Mouse (Mus musculus): ENCODE data around the gene Elfn1. TPM values are rescaled to one million over a fixed set of nuclear protein-coding genes. Genes with fewer than 3 reads are reported as not detected.

Elfn1 gene
- polyA plus RNA-seq, 1 experiment from 2014 or later, result 0.32 TPM

DNA sequence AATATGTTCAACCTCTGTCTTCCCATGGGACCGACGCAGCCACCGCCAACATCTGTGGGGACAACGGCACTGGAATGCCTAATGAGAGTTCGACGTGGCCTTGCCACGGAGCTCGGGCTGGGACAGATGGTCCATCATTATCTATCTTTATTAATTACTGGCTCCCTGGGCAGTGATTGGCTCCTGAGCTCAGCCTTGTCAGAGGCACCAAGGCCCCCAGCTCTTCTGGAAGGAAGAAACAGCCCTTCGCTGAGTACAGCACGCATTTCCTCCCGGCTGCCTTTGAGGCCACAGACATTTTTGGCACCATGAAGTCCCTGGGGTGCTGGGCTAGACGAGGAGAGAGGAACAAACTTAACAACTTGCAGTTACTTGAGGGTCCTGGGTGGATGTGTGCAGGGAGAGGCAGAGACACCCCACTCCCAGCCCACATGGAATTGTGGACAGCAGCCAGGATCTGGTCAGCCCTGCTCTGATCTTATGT is 13.7 kb upstream of the Elfn1 start:
- no peak for DNase-seq (ENCODE audit: extremely low spot score, low spot score)
- WGBS, result 87% methylated on average over 12 of the region's 12 CpGs
- Histone ChIP-seq H3K36me3 (replicated peaks) (no peaks in the 10 kb centered on the region), H3K9me3 (no peaks in the 10 kb centered on the region; the same call in 1 of the 2 replicates), H3K4me3 (no peak overlapping the region), H3K4me1 (peaks cover 48% of the 10 kb centered on the region), H3K27me3 (ENCODE audit: poor library complexity, severe bottlenecking) (peaks cover 12% of the 10 kb centered on the region), H3K27ac (peak overlapping the region; percentile 83)

GRCm38 (mm10) chr5:139899044-139899443 is 8.7 kb upstream of the Elfn1 start:
- WGBS, result 58% methylated on average over 7 of the region's 7 CpGs
- Histone ChIP-seq H3K27me3 (ENCODE audit: poor library complexity, severe bottlenecking) (peaks cover 13% of the 10 kb centered on the region), H3K4me1 (peaks cover 11% of the 10 kb centered on the region; the same call in 1 of the 2 replicates), H3K36me3 (replicated peaks) (no peaks in the 10 kb centered on the region), H3K27ac (no peak overlapping the region), H3K9me3 (no peaks in the 10 kb centered on the region), H3K4me3 (no peak overlapping the region)
- no peak for DNase-seq (ENCODE audit: extremely low spot score, low spot score)

DNA sequence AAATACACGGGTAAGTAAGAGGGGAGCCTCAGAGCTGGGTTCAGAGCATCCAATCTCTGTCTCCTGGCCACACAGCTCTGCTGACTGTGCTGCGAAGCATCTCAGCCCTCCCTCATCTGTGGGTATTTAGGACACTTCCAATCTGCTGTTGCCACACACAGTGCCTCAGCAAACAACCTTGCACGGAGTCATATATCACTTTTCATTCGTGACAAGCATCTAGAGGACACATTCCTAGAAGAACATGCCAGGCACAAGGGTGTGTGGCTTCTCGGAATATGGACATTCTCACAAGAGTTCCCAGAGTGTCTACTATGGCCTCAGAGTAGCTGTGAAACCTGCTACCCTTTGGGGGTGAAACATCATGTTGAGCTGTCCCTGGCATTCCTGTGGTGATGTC is 2.6 kb upstream of the Elfn1 start:
- WGBS, result 81% methylated on average over 5 of the region's 5 CpGs
- H3K27me3 ChIP-seq (ENCODE audit: poor library complexity, severe bottlenecking), result peaks cover 63% of the 10 kb centered on the region

DNA sequence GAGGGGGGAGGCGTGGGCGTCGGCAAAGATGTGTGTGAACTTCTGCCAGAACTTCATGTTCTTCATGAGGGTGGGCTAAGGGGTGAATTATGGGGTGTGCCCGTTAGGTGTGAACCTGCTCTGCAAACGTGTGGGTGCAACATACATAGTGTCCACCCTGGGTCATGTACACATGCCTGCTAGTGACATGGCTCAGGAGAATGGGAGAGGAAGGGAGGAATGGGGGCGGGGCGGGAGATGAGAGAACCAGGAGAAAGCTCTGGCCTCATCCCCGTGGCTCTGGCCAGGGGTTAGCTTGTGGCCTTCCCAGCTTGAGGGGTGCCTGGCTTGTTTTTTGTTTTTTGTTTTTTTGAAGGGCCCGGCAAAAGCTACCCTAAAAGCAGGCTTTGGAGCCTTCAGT is 1.2 kb upstream of the Elfn1 start:
- no peak overlapping the region for H3K27ac ChIP-seq
- no peaks in the 10 kb centered on the region for H3K36me3 ChIP-seq (replicated peaks)
- DNase-seq (ENCODE audit: extremely low spot score, low spot score), result no peak
- H3K27me3 ChIP-seq (ENCODE audit: poor library complexity, severe bottlenecking), result peaks cover 72% of the 10 kb centered on the region
- H3K9me3 ChIP-seq, result no peaks in the 10 kb centered on the region
- no peak overlapping the region for H3K4me3 ChIP-seq
- WGBS, result 37% methylated on average over 9 of the region's 9 CpGs
- peaks cover 51% of the 10 kb centered on the region for H3K4me1 ChIP-seq

More for the DNA sequence above, 2.6 kb upstream of the Elfn1 start:
- H3K4me3 ChIP-seq, result no peak overlapping the region
- H3K4me1 ChIP-seq, result peaks cover 37% of the 10 kb centered on the region
- no peaks in the 10 kb centered on the region for H3K9me3 ChIP-seq
- H3K36me3 ChIP-seq (replicated peaks), result no peaks in the 10 kb centered on the region
- no peak for DNase-seq (ENCODE audit: extremely low spot score, low spot score)
- no peak overlapping the region for H3K27ac ChIP-seq

DNA sequence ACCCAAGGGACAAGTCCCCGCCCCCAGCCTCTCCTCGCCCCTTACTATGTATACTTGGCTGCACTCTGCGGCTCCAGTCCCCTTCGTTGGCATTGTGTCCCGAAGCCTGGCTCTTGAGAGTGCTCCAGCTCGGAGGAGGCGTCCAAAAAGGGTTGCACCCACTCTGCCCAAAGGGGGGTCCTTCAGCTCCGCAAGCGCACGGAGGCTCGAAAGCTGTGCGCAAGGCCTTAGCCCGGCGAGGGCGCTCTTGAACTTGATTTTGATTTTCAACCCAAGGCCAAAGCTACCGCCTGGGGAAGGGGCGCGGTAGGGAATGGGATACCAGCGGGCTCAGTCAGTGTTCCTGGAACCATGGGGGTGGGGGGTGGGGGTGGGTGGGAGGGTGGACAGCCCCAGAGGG is 502 bp upstream of the Elfn1 start:
- 2% methylated on average over 19 of the region's 19 CpGs for WGBS
- peaks cover 58% of the 10 kb centered on the region for H3K4me1 ChIP-seq
- no peak overlapping the region for H3K27ac ChIP-seq
- no peaks in the 10 kb centered on the region for H3K9me3 ChIP-seq
- peaks cover 80% of the 10 kb centered on the region for H3K27me3 ChIP-seq (ENCODE audit: poor library complexity, severe bottlenecking)
- H3K4me3 ChIP-seq, result peak overlapping the region; percentile 75
- DNase-seq (ENCODE audit: extremely low spot score, low spot score), result peak; percentile 69
- H3K36me3 ChIP-seq (replicated peaks), result no peaks in the 10 kb centered on the region

DNA sequence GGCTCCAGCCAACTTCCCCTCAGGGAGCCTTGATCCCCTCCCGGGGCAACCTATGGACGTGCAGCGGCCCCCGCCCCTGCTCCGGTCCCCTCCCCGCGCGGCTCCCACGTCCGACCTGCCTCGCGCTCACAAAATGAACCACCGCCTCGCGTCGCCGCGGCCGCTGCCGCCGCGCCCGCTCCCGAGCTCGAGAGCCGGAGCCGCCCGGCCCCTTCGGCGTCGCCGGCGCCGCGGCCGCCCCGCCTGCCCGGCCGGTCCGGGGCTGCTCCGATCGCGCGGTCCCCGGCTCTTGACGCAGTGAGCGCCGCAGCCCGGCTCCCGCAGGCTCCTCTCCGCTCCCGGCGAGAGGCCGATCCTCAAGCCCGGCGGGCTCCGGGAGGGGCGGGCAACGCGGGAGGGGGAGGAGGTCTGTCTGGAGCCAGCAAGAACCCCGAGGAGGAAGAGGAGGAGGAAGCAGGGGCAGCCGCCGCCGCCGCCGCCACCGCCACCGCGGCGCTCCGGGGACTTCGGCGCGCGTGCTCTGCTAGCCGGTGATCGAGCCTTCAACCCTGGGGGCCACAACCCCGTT is 584 bp downstream of the Elfn1 start:
- DNase-seq (ENCODE audit: extremely low spot score, low spot score), result peak; percentile 51
- Histone ChIP-seq H3K4me1 (peaks cover 69% of the 10 kb centered on the region), H3K4me3 (peak overlapping the region; percentile 75), H3K27me3 (ENCODE audit: poor library complexity, severe bottlenecking) (peaks cover 91% of the 10 kb centered on the region), H3K27ac (peak overlapping the region; percentile 72), H3K9me3 (no peaks in the 10 kb centered on the region), H3K36me3 (replicated peaks) (no peaks in the 10 kb centered on the region)
- under 1% methylated on average over 69 of the region's 78 CpGs for WGBS

DNA sequence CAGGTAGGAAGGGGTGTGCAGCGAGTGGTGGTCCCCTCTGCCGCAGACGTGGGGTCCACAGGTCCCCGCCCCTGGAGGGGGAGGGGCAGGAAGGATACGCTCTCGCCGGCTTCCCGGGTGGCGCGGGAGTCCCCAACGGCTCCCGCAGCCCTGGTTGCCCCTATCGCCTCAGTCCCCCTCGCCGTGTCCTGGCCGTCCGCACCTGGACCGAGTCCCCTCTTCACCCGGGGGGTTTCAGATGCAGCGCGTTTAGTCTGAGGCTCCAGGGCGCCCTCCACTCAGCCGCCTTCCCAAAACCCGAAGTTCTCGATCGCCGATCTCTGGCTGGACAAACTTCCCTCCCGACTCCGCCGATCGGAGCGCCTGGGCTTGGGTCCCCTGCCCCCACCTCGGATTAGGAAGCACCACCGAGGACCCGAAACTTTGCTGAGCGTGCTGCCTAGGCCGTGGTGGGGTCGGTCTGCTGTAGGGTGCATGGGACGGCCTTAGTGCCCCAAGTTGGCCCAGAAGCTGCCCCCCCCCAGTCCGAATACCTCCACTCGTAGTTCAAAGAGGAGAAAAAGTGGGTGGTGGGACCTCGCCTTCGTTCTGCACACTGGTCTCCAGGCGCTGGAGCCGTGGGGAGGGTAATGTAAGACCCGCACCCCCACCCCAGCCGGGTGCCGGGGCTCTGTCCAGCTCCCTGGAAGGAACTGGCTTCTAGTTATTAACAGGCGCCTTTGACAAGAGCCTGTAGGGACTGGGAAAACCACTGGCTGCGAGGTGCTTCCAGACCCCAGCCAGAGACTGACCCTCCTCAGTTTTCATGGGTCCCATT is 1.3 kb downstream of the Elfn1 start:
- Histone ChIP-seq H3K4me1 (peaks cover 72% of the 10 kb centered on the region), H3K36me3 (replicated peaks) (no peaks in the 10 kb centered on the region), H3K27me3 (ENCODE audit: poor library complexity, severe bottlenecking) (peaks cover 98% of the 10 kb centered on the region), H3K9me3 (no peaks in the 10 kb centered on the region), H3K27ac (peak overlapping the region; percentile 72), H3K4me3 (peak overlapping the region; percentile 75)
- WGBS, result under 1% methylated on average over 49 of the region's 50 CpGs
- peak; percentile 59 for DNase-seq (ENCODE audit: extremely low spot score, low spot score)

DNA sequence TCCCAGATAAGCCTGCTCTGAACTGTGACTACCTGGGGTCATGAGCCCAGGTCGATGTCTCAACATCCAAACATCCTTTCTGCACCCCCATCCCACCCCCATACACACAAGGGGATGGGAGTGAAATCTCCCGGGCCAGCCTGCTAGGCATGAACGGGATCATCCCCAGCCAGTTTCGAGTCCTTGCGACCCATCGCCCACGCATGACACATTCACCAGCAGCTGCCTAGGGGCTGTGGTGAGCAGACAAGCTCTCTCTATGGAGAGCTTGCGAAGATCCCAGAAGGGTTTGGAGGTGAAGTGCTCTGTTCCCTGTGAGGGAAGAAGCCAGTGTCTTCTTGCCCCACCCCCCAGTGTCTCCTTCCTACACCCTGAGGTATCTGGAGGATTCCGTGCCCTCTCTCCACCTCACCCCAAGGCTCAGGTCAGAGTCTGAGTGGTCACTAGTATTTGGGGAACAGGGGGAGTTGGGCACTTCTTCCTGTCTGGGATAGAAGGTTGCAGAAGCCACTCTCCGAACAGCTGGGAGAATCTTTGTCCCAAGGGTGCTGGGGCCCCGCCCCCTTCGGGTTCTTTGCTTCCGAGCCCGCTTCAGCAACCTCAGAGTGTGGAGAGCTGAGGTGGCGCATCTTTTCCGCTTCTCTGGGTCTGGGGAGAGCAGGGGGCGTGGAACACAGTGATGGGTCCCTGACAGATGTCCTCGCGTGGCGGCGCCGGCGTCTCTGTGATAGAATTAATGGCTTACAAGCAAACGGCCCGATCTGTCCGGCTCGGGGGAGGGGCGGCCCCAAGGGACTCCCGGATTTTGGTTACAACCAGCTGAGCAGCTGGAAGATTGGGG is 2.2 kb downstream of the Elfn1 start:
- WGBS, result 2% methylated on average over 29 of the region's 29 CpGs

GRCm38 (mm10) chr5:139910755-139911300 is 3.1 kb downstream of the Elfn1 start:
- H3K4me1 ChIP-seq, result peaks cover 72% of the 10 kb centered on the region
- peak overlapping the region; percentile 75; the same call in 1 of the 2 replicates for H3K4me3 ChIP-seq
- no peaks in the 10 kb centered on the region for H3K9me3 ChIP-seq
- H3K36me3 ChIP-seq (replicated peaks), result no peaks in the 10 kb centered on the region
- H3K27ac ChIP-seq, result no peak overlapping the region
- no peak for DNase-seq (ENCODE audit: extremely low spot score, low spot score)
- WGBS, result 11% methylated on average over 3 of the region's 3 CpGs
- H3K27me3 ChIP-seq (ENCODE audit: poor library complexity, severe bottlenecking), result peaks cover 100% of the 10 kb centered on the region

More for the DNA sequence above, 2.2 kb downstream of the Elfn1 start:
- peaks cover 72% of the 10 kb centered on the region for H3K4me1 ChIP-seq
- H3K27me3 ChIP-seq (ENCODE audit: poor library complexity, severe bottlenecking), result peaks cover 100% of the 10 kb centered on the region
- DNase-seq (ENCODE audit: extremely low spot score, low spot score), result no peak
- H3K27ac ChIP-seq, result no peak overlapping the region
- no peaks in the 10 kb centered on the region for H3K9me3 ChIP-seq
- H3K4me3 ChIP-seq, result peak overlapping the region; percentile 75
- no peaks in the 10 kb centered on the region for H3K36me3 ChIP-seq (replicated peaks)

DNA sequence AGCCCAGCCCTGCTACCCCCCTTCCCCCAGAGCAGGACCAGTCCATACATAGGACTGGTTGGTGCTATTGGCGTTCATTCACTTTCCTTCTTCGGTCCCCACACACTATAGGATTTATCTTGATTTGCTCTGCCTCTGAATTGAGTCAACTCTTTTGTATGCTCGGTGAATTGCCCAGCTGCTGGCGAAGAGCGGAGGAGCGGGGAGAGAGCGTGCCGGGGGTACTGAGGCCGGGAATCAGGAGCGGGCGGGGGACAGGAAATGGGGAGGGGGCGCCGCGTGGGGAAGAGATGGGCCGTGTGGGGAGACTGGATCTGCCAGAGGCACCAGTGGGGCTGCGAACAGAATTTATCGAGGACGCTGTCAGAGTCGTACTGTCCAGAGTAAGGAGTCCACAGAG is 3.8 kb downstream of the Elfn1 start:
- 2% methylated on average over 19 of the region's 19 CpGs for WGBS
- peak overlapping the region; percentile 22; the same call in 1 of the 2 replicates for H3K27ac ChIP-seq
- peak; percentile 38 for DNase-seq (ENCODE audit: extremely low spot score, low spot score)
- no peaks in the 10 kb centered on the region for H3K36me3 ChIP-seq (replicated peaks)
- peaks cover 71% of the 10 kb centered on the region for H3K4me1 ChIP-seq
- peak overlapping the region; percentile 64 for H3K4me3 ChIP-seq
- H3K9me3 ChIP-seq, result no peaks in the 10 kb centered on the region
- peaks cover 100% of the 10 kb centered on the region for H3K27me3 ChIP-seq (ENCODE audit: poor library complexity, severe bottlenecking)

GRCm38 (mm10) chr5:139912121-139912771 is 4.5 kb downstream of the Elfn1 start:
- Histone ChIP-seq H3K4me3 (peak overlapping the region; percentile 64), H3K27ac (peak overlapping the region; percentile 74), H3K36me3 (replicated peaks) (no peaks in the 10 kb centered on the region), H3K27me3 (ENCODE audit: poor library complexity, severe bottlenecking) (peaks cover 95% of the 10 kb centered on the region), H3K9me3 (no peaks in the 10 kb centered on the region), H3K4me1 (peaks cover 64% of the 10 kb centered on the region)
- under 1% methylated on average over 51 of the region's 64 CpGs for WGBS
- DNase-seq (ENCODE audit: extremely low spot score, low spot score), result peak; percentile 56

DNA sequence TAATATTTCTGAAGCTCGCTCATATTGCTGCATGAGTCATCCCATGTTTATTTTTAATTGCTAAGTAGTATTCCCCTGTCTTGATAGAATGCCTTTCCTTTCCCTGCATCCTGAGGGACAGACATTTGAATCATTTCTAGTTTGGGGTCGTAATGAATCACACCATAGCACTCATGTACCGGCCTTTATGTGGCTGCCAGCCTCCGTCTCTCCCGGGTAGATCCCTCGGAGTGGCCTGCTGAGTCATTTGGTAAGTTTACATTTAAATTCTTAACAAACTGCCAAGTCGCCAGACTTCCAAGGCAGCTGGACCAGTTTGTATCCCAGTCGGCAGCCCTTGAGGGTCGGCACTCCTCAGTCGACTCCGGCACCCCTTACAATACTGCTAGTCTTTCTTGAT is 13.9 kb downstream of the Elfn1 start:
- 78% methylated on average over 11 of the region's 11 CpGs for WGBS

More for the DNA sequence above, 13.9 kb downstream of the Elfn1 start:
- Histone ChIP-seq H3K27me3 (ENCODE audit: poor library complexity, severe bottlenecking) (peaks cover 19% of the 10 kb centered on the region), H3K4me3 (no peak overlapping the region), H3K4me1 (no peaks in the 10 kb centered on the region), H3K27ac (no peak overlapping the region), H3K36me3 (replicated peaks) (no peaks in the 10 kb centered on the region), H3K9me3 (peaks cover 6% of the 10 kb centered on the region; the same call in 1 of the 2 replicates)
- DNase-seq (ENCODE audit: extremely low spot score, low spot score), result no peak
